Mouse (Mus musculus): ENCODE measurements around the gene Slc25a42. TPM values are rescaled to one million over a fixed set of nuclear protein-coding genes. Genes with fewer than 3 reads are reported as not detected.

Slc25a42 gene
- polyA plus RNA-seq, 2 experiments: 4.1 to 23.6 TPM

- TF ChIP-seq POLR2A (IDR thresholded peaks at IDR 0.05; ENCODE audit: borderline replicate concordance, extremely low read depth, insufficient read depth, insufficient read length): no peak
- H3K27ac ChIP-seq (replicated peaks; ENCODE audit: low read depth, low read length): no peak overlapping the region
- WGBS: 96% methylated on average over 9 of the region's 9 CpGs
Observed at GRCm38 (mm10) chr8:70134931-70135330, 77.2 kb downstream of the Slc25a42 start.

More at GRCm38 (mm10) chr8:70134931-70135330, 77.2 kb downstream of the Slc25a42 start:
- H3K9ac ChIP-seq (ENCODE audit: low read depth, low read length, severe bottlenecking): no peak overlapping the region
- H3K27me3 ChIP-seq (ENCODE audit: control insufficient read depth, insufficient read depth, low read length): no peaks in the 10 kb centered on the region
- H3K4me1 ChIP-seq (ENCODE audit: control insufficient read depth, insufficient read depth, low read length): peaks cover 12% of the 10 kb centered on the region
- no peak for ATAC-seq (ENCODE audit: low FRiP score, low read depth)
- no peaks in the 10 kb centered on the region for H3K9me3 ChIP-seq (ENCODE audit: control insufficient read depth, low read length)
- H3K4me3 ChIP-seq (replicated peaks; ENCODE audit: low read length): no peak overlapping the region
- H3K36me3 ChIP-seq (ENCODE audit: control insufficient read depth, insufficient read depth, low read length): peaks cover 46% of the 10 kb centered on the region
- no peak overlapping the region for H3K4me2 ChIP-seq (replicated peaks; ENCODE audit: low read depth, low read length, severe bottlenecking)
- no peak for DNase-seq (ENCODE audit: low spot score)

Other genes starting within 250 kb of the Slc25a42 start
- gene Gatad2a, start 215.9 kb downstream of the Slc25a42 start, polyA plus RNA-seq (2012; rRNA removed): 49.2 and 62.3 TPM in 2 replicates
- 65.0 and 78.3 TPM in 2 replicates for gene Gatad2a, start 215.9 kb downstream of the Slc25a42 start, polyA plus RNA-seq (2014; fragmentation: Nextera tagmentation; extraction: Ambion mirVana)
- 85.5 and 124 TPM in 2 replicates for gene Mau2, start 169.6 kb downstream of the Slc25a42 start, polyA plus RNA-seq (2012; rRNA removed)
- gene Mau2, start 169.6 kb downstream of the Slc25a42 start, polyA plus RNA-seq (2014; fragmentation: Nextera tagmentation; extraction: Ambion mirVana): 50.5 and 51.8 TPM in 2 replicates
- 21.3 and 25.4 TPM in 2 replicates for gene Sugp1, start 169.5 kb downstream of the Slc25a42 start, polyA plus RNA-seq (2012; rRNA removed)
- 32.6 and 34.4 TPM in 2 replicates for gene Sugp1, start 169.5 kb downstream of the Slc25a42 start, polyA plus RNA-seq (2014; fragmentation: Nextera tagmentation; extraction: Ambion mirVana)
- gene Tm6sf2, start 139.4 kb downstream of the Slc25a42 start, polyA plus RNA-seq (2012; rRNA removed): 5.2 and 7.2 TPM in 2 replicates
- 0.54 and 1.2 TPM in 2 replicates for gene Tm6sf2, start 139.4 kb downstream of the Slc25a42 start, polyA plus RNA-seq (2014; fragmentation: Nextera tagmentation; extraction: Ambion mirVana)
- 0.23 and 0.38 TPM in 2 replicates for gene Hapln4, start 128.8 kb downstream of the Slc25a42 start, polyA plus RNA-seq (2012; rRNA removed)
- gene Hapln4, start 128.8 kb downstream of the Slc25a42 start, polyA plus RNA-seq (2014; fragmentation: Nextera tagmentation; extraction: Ambion mirVana): 0.41 TPM in 1 of 2 replicates, not detected in the other
- gene Ncan, start 91.4 kb downstream of the Slc25a42 start, polyA plus RNA-seq (2012; rRNA removed): 0.58 and 0.59 TPM in 2 replicates
- 0.25 and 0.48 TPM in 2 replicates for gene Ncan, start 91.4 kb downstream of the Slc25a42 start, polyA plus RNA-seq (2014; fragmentation: Nextera tagmentation; extraction: Ambion mirVana)
- gene Nr2c2ap, start 81.0 kb downstream of the Slc25a42 start, polyA plus RNA-seq (2012; rRNA removed): 17.4 and 19.3 TPM in 2 replicates
- gene Nr2c2ap, start 81.0 kb downstream of the Slc25a42 start, polyA plus RNA-seq (2014; fragmentation: Nextera tagmentation; extraction: Ambion mirVana): 18.3 and 20.8 TPM in 2 replicates
- 33.5 and 38.6 TPM in 2 replicates for gene Rfxank, start 73.2 kb downstream of the Slc25a42 start, polyA plus RNA-seq (2012; rRNA removed)
- gene Rfxank, start 73.2 kb downstream of the Slc25a42 start, polyA plus RNA-seq (2014; fragmentation: Nextera tagmentation; extraction: Ambion mirVana): 17.6 and 17.8 TPM in 2 replicates
- 84.2 and 89.1 TPM in 2 replicates for gene Borcs8, start 72.8 kb downstream of the Slc25a42 start, polyA plus RNA-seq (2012; rRNA removed)
- 61.4 and 61.8 TPM in 2 replicates for gene Borcs8, start 72.8 kb downstream of the Slc25a42 start, polyA plus RNA-seq (2014; fragmentation: Nextera tagmentation; extraction: Ambion mirVana)
- gene Mef2b, start 72.6 kb downstream of the Slc25a42 start, polyA plus RNA-seq (2012; rRNA removed): 0.67 and 0.82 TPM in 2 replicates
- gene Mef2b, start 72.6 kb downstream of the Slc25a42 start, polyA plus RNA-seq (2014; fragmentation: Nextera tagmentation; extraction: Ambion mirVana): 0.37 TPM in 1 of 2 replicates, not detected in the other
- 151 and 303 TPM in 2 replicates for gene Tmem161a, start 39.9 kb downstream of the Slc25a42 start, polyA plus RNA-seq (2012; rRNA removed)
- 49.9 and 54.9 TPM in 2 replicates for gene Tmem161a, start 39.9 kb downstream of the Slc25a42 start, polyA plus RNA-seq (2014; fragmentation: Nextera tagmentation; extraction: Ambion mirVana)
- 78.7 and 84.4 TPM in 2 replicates for gene Sugp2, start 21.9 kb upstream of the Slc25a42 start, polyA plus RNA-seq (2012; rRNA removed)
- 30.6 and 33.8 TPM in 2 replicates for gene Sugp2, start 21.9 kb upstream of the Slc25a42 start, polyA plus RNA-seq (2014; fragmentation: Nextera tagmentation; extraction: Ambion mirVana)
- 35.0 and 42.3 TPM in 2 replicates for gene Armc6, start 22.2 kb upstream of the Slc25a42 start, polyA plus RNA-seq (2012; rRNA removed)
- 22.8 and 26.8 TPM in 2 replicates for gene Armc6, start 22.2 kb upstream of the Slc25a42 start, polyA plus RNA-seq (2014; fragmentation: Nextera tagmentation; extraction: Ambion mirVana)
- gene Homer3, start 70.5 kb upstream of the Slc25a42 start, polyA plus RNA-seq (2012; rRNA removed): 81.2 and 81.3 TPM in 2 replicates
- gene Homer3, start 70.5 kb upstream of the Slc25a42 start, polyA plus RNA-seq (2014; fragmentation: Nextera tagmentation; extraction: Ambion mirVana): 38.2 and 43.9 TPM in 2 replicates
- gene Ddx49, start 90.2 kb upstream of the Slc25a42 start, polyA plus RNA-seq (2012; rRNA removed): 58.1 and 66.2 TPM in 2 replicates
- 52.9 and 55.4 TPM in 2 replicates for gene Ddx49, start 90.2 kb upstream of the Slc25a42 start, polyA plus RNA-seq (2014; fragmentation: Nextera tagmentation; extraction: Ambion mirVana)
- gene Cope, start 90.2 kb upstream of the Slc25a42 start, polyA plus RNA-seq (2012; rRNA removed): 379 and 443 TPM in 2 replicates
- 340 and 371 TPM in 2 replicates for gene Cope, start 90.2 kb upstream of the Slc25a42 start, polyA plus RNA-seq (2014; fragmentation: Nextera tagmentation; extraction: Ambion mirVana)
- 12.4 and 22.0 TPM in 2 replicates for gene Cers1, start 103.5 kb upstream of the Slc25a42 start, polyA plus RNA-seq (2012; rRNA removed)
- gene Cers1, start 103.5 kb upstream of the Slc25a42 start, polyA plus RNA-seq (2014; fragmentation: Nextera tagmentation; extraction: Ambion mirVana): 12.0 and 12.9 TPM in 2 replicates
- gene Gdf1, start 117.5 kb upstream of the Slc25a42 start, polyA plus RNA-seq (2012; rRNA removed): 5.4 and 5.7 TPM in 2 replicates
- 1.2 TPM in 2 replicates for gene Gdf1, start 117.5 kb upstream of the Slc25a42 start, polyA plus RNA-seq (2014; fragmentation: Nextera tagmentation; extraction: Ambion mirVana)
- gene Upf1, start 141.0 kb upstream of the Slc25a42 start, polyA plus RNA-seq (2012; rRNA removed): 39.0 and 47.6 TPM in 2 replicates
- gene Upf1, start 141.0 kb upstream of the Slc25a42 start, polyA plus RNA-seq (2014; fragmentation: Nextera tagmentation; extraction: Ambion mirVana): 22.3 and 25.5 TPM in 2 replicates
- gene Comp, start 161.3 kb upstream of the Slc25a42 start, polyA plus RNA-seq (2012; rRNA removed): 136 and 173 TPM in 2 replicates
- gene Comp, start 161.3 kb upstream of the Slc25a42 start, polyA plus RNA-seq (2014; fragmentation: Nextera tagmentation; extraction: Ambion mirVana): 36.7 and 46.3 TPM in 2 replicates
- 37.8 and 58.5 TPM in 2 replicates for gene Crtc1, start 227.3 kb upstream of the Slc25a42 start, polyA plus RNA-seq (2012; rRNA removed)
- gene Crtc1, start 227.3 kb upstream of the Slc25a42 start, polyA plus RNA-seq (2014; fragmentation: Nextera tagmentation; extraction: Ambion mirVana): 26.3 and 31.1 TPM in 2 replicates